Mouse (Mus musculus): ENCODE measurements around the gene Gm826.

The Gm826 gene

GRCm38 (mm10) chr2:160353581-160353980, 19.6 kb upstream of the Gm826 start:
- DNase-seq: no peak

GRCm38 (mm10) chr2:160351038-160351574, 17.1 kb upstream of the Gm826 start:
- peak; percentile 27 for DNase-seq

- no peak for DNase-seq
Measured at GRCm38 (mm10) chr2:160349578-160349977, 15.6 kb upstream of the Gm826 start.

GRCm38 (mm10) chr2:160348796-160349195, 14.8 kb upstream of the Gm826 start:
- no peak for DNase-seq

- no peak for DNase-seq
Measured at GRCm38 (mm10) chr2:160348072-160348604, 14.2 kb upstream of the Gm826 start.

- DNase-seq: no peak
Measured at GRCm38 (mm10) chr2:160345644-160346043, 11.7 kb upstream of the Gm826 start.

GRCm38 (mm10) chr2:160340121-160340520, 6.2 kb upstream of the Gm826 start:
- no peak for DNase-seq

GRCm38 (mm10) chr2:160339595-160339994, 5.6 kb upstream of the Gm826 start:
- DNase-seq: no peak

GRCm38 (mm10) chr2:160336053-160336452, 2.1 kb upstream of the Gm826 start:
- no peak for DNase-seq

GRCm38 (mm10) chr2:160335043-160335442, 1.1 kb upstream of the Gm826 start:
- peak; percentile 19 for DNase-seq

GRCm38 (mm10) chr2:160332516-160333325, 1.2 kb downstream of the Gm826 start:
- DNase-seq: no peak

GRCm38 (mm10) chr2:160328886-160329285, 5.1 kb downstream of the Gm826 start:
- peak; percentile 48 for DNase-seq

GRCm38 (mm10) chr2:160327716-160328115, 6.2 kb downstream of the Gm826 start:
- no peak for DNase-seq

- peak; percentile 85 for DNase-seq
Measured at GRCm38 (mm10) chr2:160327167-160327566, 6.8 kb downstream of the Gm826 start.

- no peak for DNase-seq
Measured at GRCm38 (mm10) chr2:160325105-160325644, 8.8 kb downstream of the Gm826 start.

GRCm38 (mm10) chr2:160321829-160322228, 12.1 kb downstream of the Gm826 start:
- peak; percentile 19 for DNase-seq

- no peak for DNase-seq
Measured at GRCm38 (mm10) chr2:160318255-160318654, 15.7 kb downstream of the Gm826 start.

- no peak for DNase-seq
Measured at GRCm38 (mm10) chr2:160313595-160314007, 20.4 kb downstream of the Gm826 start.

GRCm38 (mm10) chr2:160305070-160305469, 28.9 kb downstream of the Gm826 start:
- no peak for DNase-seq

GRCm38 (mm10) chr2:160303992-160304391, 30.0 kb downstream of the Gm826 start:
- no peak for DNase-seq

GRCm38 (mm10) chr2:160302013-160302412, 31.9 kb downstream of the Gm826 start:
- no peak for DNase-seq

GRCm38 (mm10) chr2:160298586-160298985, 35.4 kb downstream of the Gm826 start:
- no peak for DNase-seq

GRCm38 (mm10) chr2:160288538-160289151, 45.3 kb downstream of the Gm826 start:
- DNase-seq: no peak
